Mouse (Mus musculus) CD4-positive helper T cell, adult 2 months (primary cell): ENCODE measurements around the gene Prkn.

Experiments
- DNase-seq: peaks from one replicate; pipeline ENCODE4 v3.0.0-alpha.2; 2012; ENCODE audit warnings: low read depth, missing footprints, low spot score

The Prkn gene

GRCm38 (mm10) chr17:11844436-11844835 is 1004.3 kb downstream of the Prkn start:
- no peak for DNase-seq

GRCm38 (mm10) chr17:11844989-11845388 is 1004.8 kb downstream of the Prkn start:
- DNase-seq: no peak

DNA sequence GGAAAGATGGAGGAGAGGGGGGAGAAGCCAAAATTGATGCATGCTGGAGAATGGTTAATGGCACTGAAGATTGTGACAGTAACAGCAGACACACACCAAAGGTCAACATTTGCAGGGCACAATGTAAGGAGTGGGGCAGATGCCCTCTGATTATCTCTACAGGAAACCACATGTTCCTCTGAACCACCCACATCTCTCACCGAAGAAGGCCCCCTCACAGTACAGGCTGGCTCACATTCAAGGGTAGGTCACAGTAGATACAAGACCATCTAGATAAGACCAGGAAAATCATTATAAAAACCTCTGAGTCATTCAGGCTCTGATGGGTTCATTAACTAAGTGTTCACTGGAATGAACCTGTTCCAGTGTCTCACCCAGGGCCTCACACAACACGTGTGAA is 1005.3 kb downstream of the Prkn start:
- DNase-seq: no peak

- no peak for DNase-seq
Measured at GRCm38 (mm10) chr17:11854571-11854970, 1014.4 kb downstream of the Prkn start.

DNA sequence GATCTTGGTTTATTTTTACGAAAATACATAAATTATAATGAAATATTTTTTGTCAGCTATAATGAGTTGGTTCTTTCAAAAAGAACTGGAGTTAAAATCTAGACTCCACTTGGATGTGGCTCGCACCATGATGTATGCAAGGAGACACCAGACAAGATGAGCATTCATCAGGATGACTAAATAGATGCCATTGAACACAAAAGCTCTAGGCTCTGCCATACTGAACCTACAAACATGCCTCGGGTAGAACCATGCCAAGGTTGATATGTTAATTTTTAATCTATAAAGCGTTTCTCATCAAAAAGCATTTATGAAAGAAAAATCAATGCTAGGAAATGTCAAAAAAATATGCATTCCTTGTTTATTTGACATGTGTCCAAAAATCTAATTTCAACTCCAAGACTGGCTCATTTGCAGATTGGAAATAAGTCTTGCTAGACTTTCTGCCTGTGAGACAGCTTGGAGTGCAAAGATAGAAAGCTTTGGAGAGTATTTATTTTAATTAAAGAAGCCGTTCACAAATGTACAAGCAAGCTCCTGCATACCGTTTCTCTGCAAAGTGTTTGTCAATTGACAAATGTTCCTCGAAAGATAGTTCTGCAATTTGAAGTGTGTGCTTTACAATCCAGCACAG is 1018.7 kb downstream of the Prkn start:
- no peak for DNase-seq

- DNase-seq: no peak
Measured at GRCm38 (mm10) chr17:11861178-11861577, 1021.0 kb downstream of the Prkn start.

DNA sequence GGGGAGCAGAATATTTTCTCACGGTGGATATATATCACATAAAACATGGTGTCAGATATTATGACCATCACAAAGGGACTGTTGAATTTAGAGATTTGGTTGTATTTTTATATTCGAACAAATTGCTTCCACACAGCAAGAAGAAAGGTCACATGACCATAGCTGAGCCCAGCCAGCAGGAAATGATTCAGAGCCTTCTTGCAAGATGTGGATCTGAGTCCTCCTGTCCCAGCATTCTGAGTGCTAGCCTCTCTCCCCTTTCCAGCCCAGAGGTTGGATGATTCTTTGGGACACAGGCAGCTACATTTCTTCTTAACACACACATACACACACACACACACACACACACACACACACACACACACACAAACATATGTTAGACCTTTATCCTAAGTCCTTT is 1022.2 kb downstream of the Prkn start:
- no peak for DNase-seq

DNA sequence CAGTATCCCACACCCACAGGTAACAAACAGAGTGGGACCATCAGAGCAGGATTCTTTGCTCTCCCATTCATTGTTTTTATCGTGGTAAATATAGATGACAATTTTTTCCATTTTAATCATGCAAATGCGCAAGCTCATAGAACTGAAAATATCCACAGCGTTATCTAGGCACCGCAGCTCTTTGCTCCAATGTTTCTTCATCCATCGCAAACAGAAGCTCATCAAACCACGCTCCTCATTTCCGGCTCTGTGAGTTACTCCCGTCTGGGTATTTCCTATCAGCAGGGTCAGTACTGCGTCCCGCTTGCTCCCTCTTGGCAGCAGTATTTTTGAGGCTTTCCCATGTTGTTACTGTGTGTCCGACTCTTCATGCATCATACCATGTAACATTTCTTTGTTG is 1022.8 kb downstream of the Prkn start:
- DNase-seq: no peak

GRCm38 (mm10) chr17:11866231-11866630 is 1026.0 kb downstream of the Prkn start:
- DNase-seq: no peak

DNA sequence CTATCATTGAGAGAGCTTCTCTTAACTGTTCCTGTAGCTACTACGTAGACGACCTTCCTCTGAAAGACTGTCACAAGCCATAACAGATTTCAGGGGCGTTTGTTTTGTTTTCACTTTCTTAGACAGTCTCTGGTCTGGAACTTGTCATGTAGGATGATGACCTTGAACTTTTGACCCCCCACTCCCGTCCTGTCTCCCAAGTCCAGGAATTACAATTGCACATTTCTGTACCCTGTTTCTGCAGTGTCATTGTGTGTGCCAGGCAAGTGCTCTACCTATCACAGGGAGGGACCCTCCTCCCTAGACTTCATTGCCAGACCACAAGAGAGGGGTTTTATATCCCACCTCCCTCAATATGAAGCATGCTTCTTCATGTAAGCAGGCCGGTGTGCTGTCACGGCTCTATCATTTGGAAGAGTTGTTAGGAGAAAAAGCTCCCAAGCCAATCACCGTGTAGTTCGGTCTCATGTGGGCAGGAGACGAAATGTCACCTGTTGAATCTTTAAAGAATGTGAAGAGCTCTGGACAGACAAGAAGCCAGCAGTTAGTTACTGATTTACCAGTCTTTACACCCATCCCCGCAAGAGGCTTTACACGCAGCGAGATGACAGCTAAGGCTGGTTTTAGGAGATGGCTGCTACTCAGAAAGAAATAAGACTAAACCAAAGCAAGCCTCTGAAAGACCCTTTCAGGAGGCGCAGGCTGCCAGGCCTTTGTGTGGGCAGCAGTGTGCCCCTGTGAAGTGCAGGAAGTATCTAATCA is 1027.3 kb downstream of the Prkn start:
- no peak for DNase-seq

- DNase-seq: no peak
Measured at GRCm38 (mm10) chr17:11870546-11870945, 1030.4 kb downstream of the Prkn start.

DNA sequence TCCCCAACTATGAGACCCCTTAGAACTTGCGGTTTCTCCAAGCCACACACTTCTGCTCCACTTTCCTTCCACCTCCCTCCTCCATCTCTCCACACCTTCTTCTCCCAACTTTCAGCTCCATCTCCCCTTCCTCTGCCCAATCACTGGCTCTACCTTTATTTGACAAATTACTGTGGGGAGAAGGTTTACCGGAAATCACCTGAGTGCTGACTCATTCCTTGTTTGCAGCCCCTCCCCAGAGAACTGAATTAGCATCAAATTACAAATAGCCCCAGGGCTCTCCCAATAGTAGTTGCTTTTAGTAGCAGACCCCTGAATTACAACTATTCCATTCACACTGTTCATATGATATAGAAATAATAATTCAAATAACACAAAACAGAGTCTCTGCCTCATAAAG is 1036.1 kb downstream of the Prkn start:
- DNase-seq: no peak

GRCm38 (mm10) chr17:11881110-11881820 is 1041.1 kb downstream of the Prkn start:
- no peak for DNase-seq

DNA sequence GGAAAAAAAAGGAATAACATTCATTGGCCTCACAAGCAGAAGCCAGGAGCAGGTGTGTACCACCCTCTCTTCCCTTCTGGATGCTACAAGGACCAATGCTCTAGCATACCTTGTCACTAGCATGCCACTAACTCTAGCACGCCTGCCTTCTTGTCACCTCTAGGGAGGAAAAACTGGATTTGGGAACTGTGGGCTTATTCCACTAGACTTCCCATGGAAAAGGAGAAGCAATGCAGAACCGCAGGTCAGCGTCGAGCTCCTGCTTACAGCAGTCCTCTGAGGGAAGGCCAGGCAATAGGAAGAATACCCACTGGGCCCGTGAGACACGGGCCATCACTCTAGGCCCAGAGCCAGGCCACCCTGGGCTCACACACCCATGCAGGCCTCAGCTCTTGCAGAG is 1045.4 kb downstream of the Prkn start:
- DNase-seq: no peak

GRCm38 (mm10) chr17:11886963-11887362 is 1046.8 kb downstream of the Prkn start:
- DNase-seq: no peak

GRCm38 (mm10) chr17:11887591-11888205 is 1047.5 kb downstream of the Prkn start:
- DNase-seq: no peak

GRCm38 (mm10) chr17:11888806-11889205 is 1048.6 kb downstream of the Prkn start:
- no peak for DNase-seq

DNA sequence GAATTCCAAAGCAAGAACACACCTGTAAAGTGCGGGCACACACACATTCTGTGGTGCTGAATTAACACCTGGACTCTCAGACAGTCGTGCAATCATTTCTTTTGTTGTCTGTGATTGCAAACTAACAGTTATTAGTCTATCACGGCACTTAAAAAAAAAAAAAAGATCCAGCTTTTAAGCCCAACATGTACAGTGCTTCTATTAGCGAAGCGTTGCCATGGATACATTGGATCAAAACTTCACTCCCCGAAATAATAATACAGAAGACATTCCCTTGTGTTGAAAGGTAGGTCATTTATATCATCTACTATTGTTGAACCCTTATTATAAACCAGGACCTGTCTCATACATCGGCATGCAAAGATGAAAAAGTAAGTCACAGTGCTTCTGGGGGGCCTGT is 1060.1 kb downstream of the Prkn start:
- DNase-seq: no peak

GRCm38 (mm10) chr17:11901731-11902130 is 1061.5 kb downstream of the Prkn start:
- no peak for DNase-seq

GRCm38 (mm10) chr17:11903001-11903400 is 1062.8 kb downstream of the Prkn start:
- DNase-seq: no peak

DNA sequence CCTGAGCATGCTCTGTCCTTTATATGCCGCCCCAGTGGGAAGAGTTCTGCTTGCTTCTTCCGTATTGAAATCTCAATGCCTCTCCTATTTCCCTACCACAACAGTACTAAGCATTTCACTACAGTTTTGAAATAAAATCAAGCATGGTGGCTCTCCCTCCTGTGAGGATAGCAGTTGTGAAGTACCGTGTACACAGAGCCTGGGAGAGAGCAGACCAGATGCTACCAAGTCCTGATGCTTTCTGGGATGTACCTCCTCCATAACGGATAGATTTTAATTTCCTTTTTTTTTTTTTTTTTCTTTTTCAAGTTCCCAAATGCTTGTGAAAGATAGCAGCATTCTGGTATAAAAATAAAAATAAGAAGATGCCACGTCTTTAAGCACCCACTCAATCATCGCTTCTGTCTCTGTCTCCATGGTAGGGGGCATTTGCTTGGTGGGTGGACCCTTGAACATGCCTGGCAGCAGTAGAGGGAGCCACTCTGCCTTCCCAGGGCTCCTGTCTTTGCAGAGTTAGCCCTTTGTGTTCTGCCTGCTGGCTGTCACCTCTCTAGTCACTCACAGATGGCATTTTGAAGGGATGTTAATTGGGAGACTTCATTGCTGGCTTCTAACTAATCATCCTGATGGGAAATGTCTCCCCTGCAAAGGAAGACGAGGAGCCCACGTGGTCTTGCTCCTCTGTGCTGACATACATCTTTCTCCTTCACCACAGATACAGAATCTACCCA is 1070.6 kb downstream of the Prkn start:
- DNase-seq: no peak

DNA sequence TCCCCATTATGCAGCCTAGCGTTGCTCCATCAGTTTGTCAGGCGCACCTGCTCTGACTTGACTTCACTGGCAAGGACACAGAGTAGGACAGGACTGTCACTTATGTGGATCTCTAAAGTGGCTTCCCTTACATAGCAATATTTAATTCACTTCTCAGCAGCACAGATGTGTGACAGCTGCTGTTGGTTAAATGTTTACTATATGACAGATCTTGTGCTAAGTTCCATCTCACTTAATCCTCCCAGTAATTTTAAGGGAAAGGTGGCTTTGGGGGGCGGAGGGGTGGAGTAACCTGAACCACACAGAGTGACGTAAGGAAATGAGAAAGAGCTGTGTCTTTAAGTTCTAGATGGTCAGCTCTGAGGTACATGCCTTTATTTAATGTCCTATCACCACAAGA is 1072.0 kb downstream of the Prkn start:
- no peak for DNase-seq
